Mouse (Mus musculus) ES-E14 (cell line): ENCODE results near the gene Nomo1. TPM values are rescaled to one million over a fixed set of nuclear protein-coding genes. Genes with fewer than 3 reads are reported as not detected.

ENCODE experiments used
- DNase-seq: peaks from one replicate; pipeline ENCODE4 v3.0.0-alpha.2; 2013; ENCODE audit warnings: low read depth, low spot score
- H3K27ac ChIP-seq: 2 replicates; pipeline ENCODE4 v1.5.1; 2012; ENCODE audit warnings: low read depth, mild to moderate bottlenecking, low read length, moderate library complexity, mixed read lengths; ENCODE audit not compliant: poor library complexity, insufficient read depth, severe bottlenecking
- H3K36me3 ChIP-seq: 2 replicates; pipeline ENCODE4 v1.6.1; 2012; ENCODE audit warnings: mild to moderate bottlenecking, low read length, moderate library complexity, mixed read lengths; ENCODE audit not compliant: control insufficient read depth, poor library complexity, insufficient read depth, severe bottlenecking
- H3K4me1 ChIP-seq, 2 experiments: fragments of 150-350 bp in 1 of 2; sonication (generic) in 1 of 2; 2 replicates each; pipeline ENCODE4 v1.6.1; 2012; ENCODE audit warnings: low read length in 2 of 2, mild to moderate bottlenecking in 1 of 2, mixed read lengths in 1 of 2; ENCODE audit not compliant: control insufficient read depth in 2 of 2, insufficient read depth in 2 of 2, poor library complexity in 1 of 2
- H3K4me3 ChIP-seq, 2 experiments: fragments of 150-350 bp in 1 of 2; sonication (generic) in 1 of 2; 2 replicates each; pipeline ENCODE4 v1.5.1; 2012; ENCODE audit warnings: low read length in 2 of 2, low read depth in 1 of 2, mild to moderate bottlenecking in 1 of 2, mixed read lengths in 1 of 2; ENCODE audit not compliant: insufficient read depth in 1 of 2, poor library complexity in 1 of 2, severe bottlenecking in 1 of 2
- H3K9ac ChIP-seq: 2 replicates; pipeline ENCODE4 v1.6.1; 2012; ENCODE audit warnings: low read depth, mild to moderate bottlenecking, low read length, mixed read lengths; ENCODE audit not compliant: poor library complexity, insufficient read depth, severe bottlenecking
- H3K9me3 ChIP-seq: fragments of 150-350 bp; sonication (generic); 2 replicates; pipeline ENCODE4 v1.6.1; 2012; ENCODE audit warnings: low read depth, mild to moderate bottlenecking, low read length; ENCODE audit not compliant: control insufficient read depth, insufficient read depth
- CHD2 ChIP-seq: IDR thresholded peaks from 2 replicates; pipeline ENCODE4 v1.6.1; 2014; ENCODE audit warnings: mild to moderate bottlenecking, low read depth, low read length, inconsistent platforms
- HCFC1 ChIP-seq: IDR thresholded peaks from 2 replicates; pipeline ENCODE4 v1.6.1; 2012; ENCODE audit warnings: low read length, inconsistent platforms, borderline replicate concordance; ENCODE audit not compliant: insufficient read depth
- MAFK ChIP-seq: IDR thresholded peaks from 2 replicates; pipeline ENCODE4 v1.6.1; 2014; ENCODE audit warnings: mild to moderate bottlenecking, low read depth, low read length, inconsistent platforms; ENCODE audit not compliant: insufficient read depth
- ZC3H11A ChIP-seq: IDR thresholded peaks from 2 replicates; pipeline ENCODE4 v1.6.1; 2012; ENCODE audit warnings: low read depth, mild to moderate bottlenecking, inconsistent platforms, low read length, borderline replicate concordance
- ZNF384 ChIP-seq: IDR thresholded peaks from 2 replicates; pipeline ENCODE4 v1.6.1; 2012; ENCODE audit warnings: low read depth, low read length, inconsistent platforms
- in situ Hi-C, 2 experiments: fragments of 600-800 bp; cut with MboI; formaldehyde crosslinking; loops; one replicate each; pipeline ENCODE4 v1.15.1; 2025; ENCODE audit warnings: low sequenced_read_pairs in 2 of 2, inconsistent platforms in 1 of 2; ENCODE audit not compliant: unreplicated experiment in 2 of 2
- total RNA-seq: library from RNA; depleted of rRNA; stranded (reverse); fragments of 300-350 nt; gene quantifications from 2 replicates; pipeline ENCODE4 v1.2.3, GENCODE M21; 2012

Gene Nomo1
- total RNA-seq, 1 experiment, result 173 TPM

DNA sequence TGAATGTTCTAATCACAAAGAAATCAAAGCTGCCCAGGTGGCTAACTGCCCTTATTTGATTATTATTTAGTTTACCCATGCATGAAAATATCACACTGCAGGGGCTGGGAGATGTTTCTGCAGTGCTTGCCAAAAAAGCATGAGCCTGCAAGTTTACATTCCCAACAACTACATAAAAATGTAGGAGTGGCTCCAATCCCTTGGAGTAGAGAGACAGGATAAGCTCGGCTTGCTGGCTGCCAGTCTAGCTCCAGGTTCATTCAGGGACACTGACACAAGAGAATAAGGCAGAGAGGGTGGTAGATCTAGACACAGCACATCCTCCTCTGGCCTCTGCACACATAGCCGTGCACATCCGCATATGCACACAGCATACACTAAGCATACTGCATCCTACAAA, 13.9 kb upstream of the Nomo1 start:
- no peak for DNase-seq
- H3K4me3 ChIP-seq, result no peak overlapping the region
- TF ChIP-seq CHD2 (no peak), MAFK (no peak), ZNF384 (no peak)
- H3K4me1 ChIP-seq, result no peaks in the 10 kb centered on the region
- H3K27ac ChIP-seq, result no peak overlapping the region
- H3K36me3 ChIP-seq, result no peaks in the 10 kb centered on the region
- in situ Hi-C loops, result no loop called here
- no peak overlapping the region for H3K9ac ChIP-seq
- H3K9me3 ChIP-seq, result no peaks in the 10 kb centered on the region

- in situ Hi-C loops, result no loop called here
- H3K27ac ChIP-seq, result no peak overlapping the region
- H3K9me3 ChIP-seq, result no peaks in the 10 kb centered on the region
- no peak overlapping the region for H3K4me3 ChIP-seq
- no peak overlapping the region for H3K9ac ChIP-seq
- TF ChIP-seq ZNF384 (no peak), MAFK (no peak), ZC3H11A (no peak), CHD2 (no peak), HCFC1 (no peak)
- no peaks in the 10 kb centered on the region for H3K4me1 ChIP-seq
- no peak for DNase-seq
- H3K36me3 ChIP-seq, result no peaks in the 10 kb centered on the region
Measured at GRCm38 (mm10) chr7:46021951-46022350, 11.5 kb upstream of the Nomo1 start.

DNA sequence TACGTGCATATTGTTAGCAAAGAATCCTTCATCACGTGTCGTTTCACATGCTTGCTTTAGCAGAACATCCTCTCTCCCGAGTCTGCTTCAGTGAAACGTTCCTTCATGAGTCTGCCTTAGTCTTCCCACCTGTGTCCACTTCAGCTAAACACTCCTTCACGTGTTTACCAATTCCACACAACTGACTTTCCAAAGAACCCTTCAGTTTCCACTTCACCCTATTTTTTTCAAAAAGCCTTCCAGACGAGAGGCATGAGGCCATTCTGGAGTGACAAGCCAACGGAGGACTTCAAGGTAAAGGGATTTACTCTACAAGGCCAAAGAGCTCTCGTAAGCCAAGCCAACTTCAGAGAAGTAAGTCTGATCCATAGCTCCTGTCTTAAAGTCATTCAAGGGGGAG, 8.1 kb upstream of the Nomo1 start:
- Histone ChIP-seq H3K9ac (no peak overlapping the region), H3K36me3 (no peaks in the 10 kb centered on the region), H3K27ac (no peak overlapping the region), H3K4me3 (no peak overlapping the region), H3K4me1 (no peaks in the 10 kb centered on the region), H3K9me3 (no peaks in the 10 kb centered on the region)
- TF ChIP-seq CHD2 (no peak), ZC3H11A (no peak), ZNF384 (no peak), MAFK (no peak), HCFC1 (no peak)
- no peak for DNase-seq
- in situ Hi-C loops, result no loop called here

- no peak overlapping the region for H3K9ac ChIP-seq
- no peak overlapping the region for H3K27ac ChIP-seq
- in situ Hi-C loops, result no loop called here
- TF ChIP-seq ZC3H11A, result no peak
- TF ChIP-seq HCFC1, result no peak
- H3K4me3 ChIP-seq, result no peak overlapping the region
- H3K4me1 ChIP-seq, result peaks cover 0 to 8% of the 10 kb centered on the region in 2 experiments; a peak in 2 of 4 replicates
- no peaks in the 10 kb centered on the region for H3K36me3 ChIP-seq
- no peak for DNase-seq
- H3K9me3 ChIP-seq, result no peaks in the 10 kb centered on the region
Measured at GRCm38 (mm10) chr7:46028681-46029080, 4.8 kb upstream of the Nomo1 start.
